Mouse (Mus musculus): ENCODE measurements around the gene Sema3c.

DNA sequence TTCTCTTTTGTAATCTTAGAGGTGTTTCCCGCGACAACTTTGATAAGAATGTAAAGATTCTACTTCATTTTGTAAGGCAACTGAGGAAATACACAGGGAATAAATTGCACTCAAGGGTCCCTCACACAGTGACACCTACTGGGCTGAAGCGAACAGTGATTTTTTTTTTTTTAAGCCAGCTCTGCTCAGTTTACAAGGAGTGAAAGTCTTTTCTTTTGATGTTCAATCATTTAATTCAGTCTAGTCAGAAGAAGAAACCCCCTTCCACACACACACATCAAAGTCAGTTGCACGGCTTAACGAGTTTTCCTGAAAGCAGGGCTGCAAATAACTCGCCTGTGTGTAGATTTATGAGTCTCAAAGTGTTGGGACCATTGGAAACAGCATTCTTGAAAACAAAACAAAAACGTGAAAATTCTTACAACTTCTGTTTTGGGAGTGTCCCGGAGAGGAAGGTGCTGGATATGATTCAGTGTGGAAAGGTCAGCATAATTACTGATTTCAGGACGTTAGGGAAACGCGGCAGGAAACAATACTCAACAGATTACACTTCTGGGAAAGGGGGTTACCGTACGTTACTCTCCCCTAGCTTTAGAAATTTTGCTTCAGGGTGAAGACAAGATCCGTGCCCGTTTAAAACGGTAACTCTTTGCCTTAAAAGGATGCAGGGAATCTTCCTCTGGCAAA, at the start of gene Sema3c:
- TF ChIP-seq POLR2A (IDR thresholded peaks at IDR 0.05; ENCODE audit: borderline replicate concordance, extremely low read depth, low read depth, low read length) (no peak), CTCF (IDR thresholded peaks at IDR 0.05; ENCODE audit: insufficient read depth, low read length) (0 out of 2 replicates have a peak, but pooled peaks have one; percentile 23)
